Mouse (Mus musculus) heart, postnatal 0 days (tissue): ENCODE measurements around the gene Tln2.

Experiments used
- CTCF ChIP-seq: IDR thresholded peaks from 2 replicates; pipeline ENCODE4 v1.5.1; 2016; ENCODE audit warnings: antibody characterized with exemption, control low read depth, low read depth
- EP300 ChIP-seq: IDR thresholded peaks from 2 replicates; pipeline ENCODE4 v1.6.1; 2016; ENCODE audit warnings: antibody characterized with exemption, low read depth

DNA sequence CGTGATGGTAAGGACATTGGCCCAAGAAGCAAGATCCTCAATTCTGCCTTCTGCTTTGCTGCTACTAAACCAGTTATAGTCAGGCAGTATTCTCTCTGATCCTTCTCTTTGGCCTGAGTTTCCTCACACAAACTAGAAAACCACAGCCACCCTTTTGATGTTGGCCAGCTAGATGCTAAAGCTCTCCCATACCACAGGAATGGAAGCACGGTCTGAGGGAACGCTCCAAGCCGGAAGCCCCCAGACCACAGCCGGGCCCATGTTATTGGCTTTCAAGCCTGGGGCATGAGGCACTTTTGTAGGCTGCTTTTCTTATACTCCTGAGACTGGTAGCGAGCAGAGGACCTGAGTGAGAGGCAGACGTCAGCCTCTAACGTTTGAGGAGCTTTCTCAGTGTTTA is 383.4 kb downstream of the Tln2 start:
- TF ChIP-seq CTCF, result no peak
- no peak for TF ChIP-seq EP300
